Mouse (Mus musculus) liver, embryonic 14.5 days (tissue): ENCODE measurements at regions not wholly inside any gene's neighbourhood (a gene's known extent, or its start where the extent isn't known, plus 50 kb on each side); places are given as distances from the start of the nearest gene placed in this dataset.

Source experiments
- ATAC-seq: fragments of 200-750 bp; cut with Nextera tagmentation; 2 replicates; pipeline ENCODE4 v1.8.0; 2017; ENCODE audit warnings: moderate number of reproducible peaks, mild to moderate bottlenecking, moderate library complexity; ENCODE audit not compliant: insufficient read depth
- DNase-seq, 3 experiments: peaks; one replicate each; pipeline ENCODE4 v3.0.0-alpha.2; 2012 to 2013; ENCODE audit warnings: low read depth in 3 of 3, low spot score in 3 of 3
- H3K27ac ChIP-seq: fragments of 300-500 bp; sonication (generic); 2 replicates; pipeline ENCODE4 v1.5.1; 2014; ENCODE audit warnings: moderate library complexity, mild to moderate bottlenecking, control low read depth, inconsistent platforms
- H3K27me3 ChIP-seq: fragments of 300-500 bp; sonication (generic); 2 replicates; pipeline ENCODE4 v1.6.1; 2014; ENCODE audit warnings: mild to moderate bottlenecking, low read length, moderate library complexity; ENCODE audit not compliant: control insufficient read depth, insufficient read depth
- H3K36me3 ChIP-seq: fragments of 300-500 bp; sonication (generic); replicated peaks from 2 replicates; pipeline ENCODE4 v1.6.1; 2014; ENCODE audit warnings: low read depth; ENCODE audit not compliant: control insufficient read depth, insufficient read depth
- H3K4me1 ChIP-seq, 2 experiments: fragments of 200-500 bp in 1 of 2; fragments of 300-500 bp in 1 of 2; sonication (generic) in 1 of 2; replicated peaks; 2 replicates each; pipeline ENCODE4 v1.6.1; 2012 to 2014; ENCODE audit warnings: antibody characterized with exemption in 1 of 2, inconsistent platforms in 1 of 2, low read length in 1 of 2; ENCODE audit not compliant: control insufficient read depth in 2 of 2, insufficient read depth in 2 of 2
- H3K4me2 ChIP-seq: fragments of 300-500 bp; sonication (generic); 2 replicates; pipeline ENCODE4 v1.6.1; 2014; ENCODE audit warnings: low read depth, mild to moderate bottlenecking, control low read depth, moderate library complexity
- H3K4me3 ChIP-seq, 2 experiments: fragments of 200-500 bp in 1 of 2; fragments of 300-500 bp in 1 of 2; sonication (generic) in 1 of 2; 2 replicates each; pipeline ENCODE4 v1.5.1; 2012 to 2014; ENCODE audit warnings: low read depth in 2 of 2, low read length in 2 of 2, mild to moderate bottlenecking in 2 of 2, control low read depth in 1 of 2, inconsistent platforms in 1 of 2, moderate library complexity in 1 of 2; ENCODE audit not compliant: insufficient read depth in 1 of 2
- H3K9ac ChIP-seq: fragments of 300-500 bp; sonication (generic); replicated peaks from 2 replicates; pipeline ENCODE4 v1.6.1; 2014; ENCODE audit warnings: mild to moderate bottlenecking, control low read depth, moderate library complexity
- H3K9me3 ChIP-seq: fragments of 300-500 bp; sonication (generic); 2 replicates; pipeline ENCODE4 v1.6.1; 2016; ENCODE audit warnings: low read length, mixed read lengths; ENCODE audit not compliant: control insufficient read depth
- CTCF ChIP-seq: IDR thresholded peaks from 2 replicates; pipeline ENCODE4 v1.5.1; 2016; ENCODE audit warnings: antibody characterized with exemption, low read depth, control low read depth
- EP300 ChIP-seq: IDR thresholded peaks from 2 replicates; pipeline ENCODE4 v1.6.1; 2016; ENCODE audit warnings: antibody characterized with exemption, low read depth
- WGBS: fragments of 180-500 bp; shearing (Covaris S2); extraction: QIAGEN DNeasy Blood & Tissue Kit; methylation state at CpG from one replicate; pipeline ENCODE4 v1.1.7; 2014; ENCODE audit not compliant: insufficient replicate concordance; 5-methylcytosine and 5-hydroxymethylcytosine counted together

- H3K4me3 ChIP-seq, result no peak overlapping the region
- 46% methylated on average over 17 of the region's 17 CpGs for WGBS
- no peaks in the 10 kb centered on the region for H3K9me3 ChIP-seq
- no peaks in the 10 kb centered on the region for H3K4me1 ChIP-seq
- H3K27ac ChIP-seq, result no peak overlapping the region
- no peaks in the 10 kb centered on the region for H3K27me3 ChIP-seq
- TF ChIP-seq CTCF (no peak), EP300 (no peak)
- DNase-seq (no peak), ATAC-seq (no peak)
- no peaks in the 10 kb centered on the region for H3K36me3 ChIP-seq
- H3K4me2 ChIP-seq, result no peak overlapping the region
- no peak overlapping the region for H3K9ac ChIP-seq
Measured at GRCm38 (mm10) chr3:132428148-132428547, 201.5 kb upstream of the Gimd1 start.

- ATAC-seq (no peak), DNase-seq (no peak)
- Histone ChIP-seq H3K4me2 (no peak overlapping the region), H3K9me3 (no peaks in the 10 kb centered on the region), H3K27me3 (no peaks in the 10 kb centered on the region), H3K9ac (no peak overlapping the region), H3K4me1 (no peaks in the 10 kb centered on the region), H3K36me3 (no peaks in the 10 kb centered on the region), H3K4me3 (no peak overlapping the region), H3K27ac (no peak overlapping the region)
- TF ChIP-seq CTCF, result no peak
- no peak for TF ChIP-seq EP300
Measured at GRCm38 (mm10) chr3:132431805-132432204, 197.8 kb upstream of the Gimd1 start.

- DNase-seq, result no peak
- WGBS, result 55% methylated on average over 6 of the region's 6 CpGs
- H3K9me3 ChIP-seq, result no peaks in the 10 kb centered on the region
- H3K4me1 ChIP-seq, result no peaks in the 10 kb centered on the region
- H3K9ac ChIP-seq, result no peak overlapping the region
- H3K4me2 ChIP-seq, result no peak overlapping the region
- H3K36me3 ChIP-seq, result no peaks in the 10 kb centered on the region
- H3K27ac ChIP-seq, result no peak overlapping the region
- H3K4me3 ChIP-seq, result no peak overlapping the region
- no peaks in the 10 kb centered on the region for H3K27me3 ChIP-seq
- TF ChIP-seq CTCF (no peak), EP300 (no peak)
- no peak for ATAC-seq
Measured at GRCm38 (mm10) chr3:132441226-132441625, 188.4 kb upstream of the Gimd1 start.

GRCm38 (mm10) chr3:132453927-132454326, 175.7 kb upstream of the Gimd1 start:
- Histone ChIP-seq H3K4me3 (no peak overlapping the region), H3K4me2 (no peak overlapping the region), H3K4me1 (no peaks in the 10 kb centered on the region), H3K9ac (no peak overlapping the region), H3K36me3 (no peaks in the 10 kb centered on the region), H3K27ac (no peak overlapping the region), H3K9me3 (no peaks in the 10 kb centered on the region), H3K27me3 (no peaks in the 10 kb centered on the region)
- ATAC-seq (no peak), DNase-seq (no peak)
- WGBS, result 30% methylated on average over 4 of the region's 4 CpGs
- TF ChIP-seq EP300, result no peak
- TF ChIP-seq CTCF, result no peak

- Histone ChIP-seq H3K9ac (no peak overlapping the region), H3K4me1 (no peaks in the 10 kb centered on the region), H3K36me3 (no peaks in the 10 kb centered on the region), H3K4me2 (no peak overlapping the region), H3K27me3 (no peaks in the 10 kb centered on the region), H3K9me3 (no peaks in the 10 kb centered on the region), H3K4me3 (no peak overlapping the region), H3K27ac (no peak overlapping the region)
- TF ChIP-seq EP300 (no peak), CTCF (no peak)
- WGBS, result 52% methylated on average over 5 of the region's 5 CpGs
- ATAC-seq, result no peak
- DNase-seq, result no peak
Measured at GRCm38 (mm10) chr3:132462348-132462959, 167.2 kb upstream of the Gimd1 start.
